Mouse (Mus musculus) ES-Bruce4 (cell line): ENCODE results near the gene Map1b. TPM values are rescaled to one million over a fixed set of nuclear protein-coding genes. Genes with fewer than 3 reads are reported as not detected.

Experiments used
- H3K27ac ChIP-seq: 2 replicates; pipeline ENCODE4 v1.5.1; 2012; ENCODE audit warnings: low read length, inconsistent platforms; ENCODE audit not compliant: insufficient read depth
- H3K27me3 ChIP-seq: 2 replicates; pipeline ENCODE4 v1.6.1; 2012; ENCODE audit warnings: mild to moderate bottlenecking, low read length, inconsistent platforms; ENCODE audit not compliant: control insufficient read depth, poor library complexity, insufficient read depth, severe bottlenecking
- H3K36me3 ChIP-seq: 2 replicates; pipeline ENCODE4 v1.6.1; 2012; ENCODE audit warnings: inconsistent platforms, mild to moderate bottlenecking, low read length, moderate library complexity; ENCODE audit not compliant: control insufficient read depth, poor library complexity, insufficient read depth, severe bottlenecking
- H3K4me1 ChIP-seq: one replicate; pipeline ENCODE4 v1.8.1; 2011; ENCODE audit warnings: low read length; ENCODE audit not compliant: control insufficient read depth, insufficient read depth
- H3K4me3 ChIP-seq: 2 replicates; pipeline ENCODE4 v1.5.1; 2011; ENCODE audit warnings: low read depth, mild to moderate bottlenecking, low read length
- H3K9ac ChIP-seq: 2 replicates; pipeline ENCODE4 v1.6.1; 2012; ENCODE audit warnings: low read depth, mild to moderate bottlenecking, inconsistent platforms; ENCODE audit not compliant: poor library complexity, severe bottlenecking
- H3K9me3 ChIP-seq: replicated peaks from 2 replicates; pipeline ENCODE4 v1.6.1; 2012; ENCODE audit warnings: mild to moderate bottlenecking, low read length, inconsistent platforms; ENCODE audit not compliant: control insufficient read depth, poor library complexity, insufficient read depth, severe bottlenecking
- CTCF ChIP-seq: IDR thresholded peaks from one replicate; pipeline ENCODE4 v1.8.1; 2011; ENCODE audit warnings: low read depth, low read length
- EP300 ChIP-seq: IDR thresholded peaks from 2 replicates; pipeline ENCODE4 v1.6.1; 2011; ENCODE audit warnings: low read depth, low read length; ENCODE audit not compliant: insufficient read depth
- POLR2A ChIP-seq: IDR thresholded peaks from one replicate; pipeline ENCODE4 v1.8.1; 2011; ENCODE audit warnings: low read length; ENCODE audit not compliant: insufficient read depth
- polyA plus RNA-seq: library from polyadenylated mRNA; stranded (reverse); fragments of >200 nt; gene quantifications from 2 replicates; pipeline ENCODE4 v1.2.4, GENCODE M21; 2011; ENCODE audit warnings: low read depth; ENCODE audit not compliant: missing spikeins, insufficient read depth, insufficient read length

The Map1b gene
- polyA plus RNA-seq, 1 experiment: 47.9 TPM

DNA sequence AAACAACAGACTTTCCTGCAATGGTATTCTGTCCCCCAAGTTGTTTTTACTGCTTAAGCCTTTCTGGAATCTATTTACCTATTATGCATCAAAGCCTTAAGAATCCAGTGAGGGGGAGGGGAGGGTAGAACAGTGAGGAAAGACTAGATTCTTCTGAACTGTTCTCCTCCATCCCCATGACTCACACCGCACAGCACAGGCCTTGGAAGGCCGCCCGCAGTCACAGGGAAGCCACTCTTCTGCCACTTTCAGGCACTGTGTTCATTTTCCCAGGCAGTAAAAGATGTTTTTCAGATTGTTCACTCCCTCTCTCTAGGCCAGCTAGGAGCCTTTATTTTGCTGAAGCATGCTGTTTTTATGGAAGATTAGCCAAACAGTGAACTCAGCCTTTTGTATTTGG lies 124.9 kb downstream of the Map1b start:
- TF ChIP-seq EP300 (no peak), CTCF (no peak), POLR2A (no peak)
- H3K27ac ChIP-seq: no peak overlapping the region
- no peak overlapping the region for H3K9ac ChIP-seq
- H3K4me3 ChIP-seq: no peak overlapping the region
- no peaks in the 10 kb centered on the region for H3K27me3 ChIP-seq
- no peaks in the 10 kb centered on the region for H3K4me1 ChIP-seq
- no peaks in the 10 kb centered on the region for H3K9me3 ChIP-seq
- peaks cover 3% of the 10 kb centered on the region; the same call in 1 of the 2 replicates for H3K36me3 ChIP-seq

DNA sequence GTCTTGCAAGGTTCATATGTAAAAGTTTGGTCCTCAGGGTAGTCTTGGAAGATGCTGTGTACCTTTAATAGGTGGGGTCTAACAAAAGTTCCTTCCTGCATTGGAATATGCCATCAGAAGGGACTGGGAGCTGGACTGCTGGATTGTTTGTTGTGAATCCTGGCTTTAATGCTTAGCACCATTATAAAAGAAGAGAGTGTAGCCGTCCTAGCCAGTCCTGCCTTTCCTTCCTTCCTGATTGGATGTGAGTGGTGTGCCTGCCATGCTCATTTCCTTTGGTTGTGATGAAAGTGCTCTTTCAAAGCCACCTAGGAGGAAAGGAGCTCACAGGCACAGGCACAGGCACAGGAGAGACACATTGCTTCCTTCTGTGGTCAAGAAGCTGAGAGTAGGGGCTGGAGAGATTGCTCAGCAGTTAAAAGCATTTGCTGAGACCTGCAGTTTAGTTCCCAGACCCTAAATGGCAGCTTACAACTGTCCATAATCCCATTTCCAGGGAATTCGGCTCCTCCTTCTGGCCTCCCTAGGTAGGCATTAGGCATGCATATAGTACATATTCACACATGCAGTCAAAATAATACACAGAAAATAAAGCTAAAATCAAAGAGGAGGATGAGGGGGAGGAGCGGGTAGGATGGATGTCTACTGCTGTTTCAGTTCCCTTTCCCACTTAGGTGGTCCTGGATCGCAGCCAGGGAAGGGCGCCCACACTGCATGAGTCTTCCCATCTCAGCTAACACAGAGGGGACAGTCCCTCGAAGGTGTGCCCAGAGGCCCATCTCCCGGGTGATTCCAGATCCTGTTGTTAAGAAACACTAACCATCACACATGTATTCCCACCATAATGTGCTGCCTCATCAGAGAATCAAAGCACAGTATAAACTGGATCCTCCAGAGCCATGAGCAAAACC lies 128.2 kb downstream of the Map1b start:
- Histone ChIP-seq H3K4me1 (no peaks in the 10 kb centered on the region), H3K27ac (no peak overlapping the region), H3K27me3 (no peaks in the 10 kb centered on the region), H3K4me3 (no peak overlapping the region), H3K9me3 (no peaks in the 10 kb centered on the region), H3K36me3 (peaks cover 3% of the 10 kb centered on the region; the same call in 1 of the 2 replicates), H3K9ac (no peak overlapping the region)
- TF ChIP-seq EP300 (no peak), POLR2A (no peak), CTCF (no peak)

DNA sequence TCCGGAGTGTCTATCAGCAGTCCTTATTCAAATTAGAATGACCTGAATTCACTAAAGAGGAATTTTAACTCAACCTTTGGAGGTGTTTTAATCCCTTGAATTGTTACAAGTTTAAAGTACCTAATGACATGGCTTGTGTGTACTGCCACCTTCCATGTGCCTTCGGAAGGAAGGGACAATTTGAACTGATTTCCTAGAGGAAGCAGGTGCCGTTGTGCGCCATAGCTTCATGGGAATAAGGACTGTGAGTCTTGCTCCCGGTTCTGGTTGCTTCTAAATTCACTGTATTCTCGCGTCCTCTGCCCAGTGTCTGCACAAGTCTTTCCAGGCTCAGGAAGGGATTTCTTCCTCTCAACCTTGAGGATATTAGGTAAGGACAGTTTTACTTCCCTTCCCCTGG lies 130.0 kb downstream of the Map1b start:
- H3K4me1 ChIP-seq: no peaks in the 10 kb centered on the region
- no peak overlapping the region for H3K9ac ChIP-seq
- TF ChIP-seq CTCF (no peak), POLR2A (no peak), EP300 (no peak)
- H3K9me3 ChIP-seq: no peaks in the 10 kb centered on the region
- no peaks in the 10 kb centered on the region for H3K27me3 ChIP-seq
- H3K36me3 ChIP-seq: no peaks in the 10 kb centered on the region
- H3K27ac ChIP-seq: no peak overlapping the region
- no peak overlapping the region for H3K4me3 ChIP-seq

DNA sequence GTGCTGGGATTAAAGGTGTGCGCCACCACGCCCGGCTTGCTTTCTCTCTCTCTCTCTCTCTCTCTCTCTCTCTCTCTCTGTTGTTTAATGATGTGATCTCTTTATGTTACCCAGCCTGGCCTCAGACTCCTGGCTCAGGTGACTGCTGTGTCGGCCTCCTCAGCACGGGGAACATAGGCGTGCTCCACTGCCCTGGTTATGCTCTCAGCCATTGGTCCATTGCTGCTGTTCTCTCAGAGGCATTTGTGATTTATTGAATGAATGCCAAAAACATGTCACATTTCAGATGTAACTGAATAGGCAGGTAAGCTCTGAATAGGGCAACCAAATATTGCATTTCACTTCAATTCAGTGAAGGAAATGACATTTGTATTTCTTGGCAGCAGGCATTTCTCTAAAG lies 130.4 kb downstream of the Map1b start:
- Histone ChIP-seq H3K27ac (no peak overlapping the region), H3K9ac (no peak overlapping the region), H3K4me1 (no peaks in the 10 kb centered on the region), H3K4me3 (no peak overlapping the region), H3K9me3 (no peaks in the 10 kb centered on the region), H3K27me3 (no peaks in the 10 kb centered on the region), H3K36me3 (0 out of 2 replicates have a peak, but pooled peaks cover 2% of the 10 kb centered on the region)
- TF ChIP-seq EP300 (no peak), POLR2A (no peak), CTCF (no peak)

DNA sequence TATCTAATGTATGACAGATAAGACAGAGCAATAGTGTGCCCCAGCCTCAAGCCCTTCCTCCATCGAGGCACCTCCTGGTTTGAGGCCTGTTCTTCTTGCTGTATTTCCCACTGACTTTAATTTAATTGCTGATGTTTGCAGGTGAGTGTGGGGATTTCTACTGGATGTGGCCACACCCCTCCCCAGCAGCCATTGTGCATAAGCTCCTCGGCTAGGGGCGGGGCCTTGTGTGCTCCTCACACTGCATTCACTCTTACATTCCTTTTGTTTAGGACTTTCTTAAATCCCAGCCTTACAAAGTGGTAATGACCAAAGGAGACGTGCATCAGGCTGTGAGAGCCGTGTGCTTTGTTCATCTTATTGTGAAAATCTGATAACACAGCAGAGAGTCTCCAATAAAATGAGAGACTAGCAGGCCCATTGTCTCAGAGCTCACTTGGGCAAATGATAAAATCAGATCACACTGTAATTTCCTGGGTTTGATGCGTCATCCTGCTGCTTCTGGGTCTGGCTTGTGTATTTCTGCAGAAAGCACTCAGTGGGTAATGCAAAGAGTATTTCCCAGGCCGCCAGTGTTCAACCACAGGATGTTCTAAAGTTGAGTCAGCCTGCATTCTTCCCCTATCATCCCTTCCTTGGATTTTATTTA lies 131.7 kb downstream of the Map1b start:
- Histone ChIP-seq H3K4me1 (no peaks in the 10 kb centered on the region), H3K9me3 (no peaks in the 10 kb centered on the region), H3K36me3 (0 out of 2 replicates have a peak, but pooled peaks cover 2% of the 10 kb centered on the region), H3K27me3 (no peaks in the 10 kb centered on the region), H3K9ac (no peak overlapping the region), H3K4me3 (no peak overlapping the region), H3K27ac (no peak overlapping the region)
- TF ChIP-seq POLR2A: no peak
- no peak for TF ChIP-seq EP300
- TF ChIP-seq CTCF: no peak

DNA sequence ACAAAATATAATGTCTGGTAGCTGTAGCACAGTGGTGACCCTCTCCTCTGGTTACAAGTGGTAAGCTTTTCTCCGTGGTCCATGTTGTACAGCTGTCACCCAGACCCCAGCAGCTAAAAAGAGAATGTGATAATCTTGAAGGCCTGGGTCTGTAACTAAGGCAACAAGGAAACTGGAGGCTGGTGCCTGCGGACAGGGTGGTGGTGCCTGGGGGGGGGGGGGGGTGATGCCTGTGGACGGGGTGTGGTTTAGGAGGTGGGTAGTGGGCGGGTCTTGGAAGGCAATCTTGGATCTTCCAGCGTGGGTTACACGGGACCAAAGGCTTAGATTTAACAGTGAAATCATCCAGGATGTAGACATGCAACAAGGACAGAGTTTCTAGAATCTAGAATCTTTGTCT lies 134.0 kb downstream of the Map1b start:
- H3K4me3 ChIP-seq: no peak overlapping the region
- H3K27me3 ChIP-seq: no peaks in the 10 kb centered on the region
- 0 out of 2 replicates have a peak, but pooled peaks cover 5% of the 10 kb centered on the region for H3K36me3 ChIP-seq
- no peak overlapping the region for H3K27ac ChIP-seq
- no peaks in the 10 kb centered on the region for H3K4me1 ChIP-seq
- H3K9ac ChIP-seq: no peak overlapping the region
- no peaks in the 10 kb centered on the region for H3K9me3 ChIP-seq
- TF ChIP-seq EP300: no peak
- no peak for TF ChIP-seq POLR2A
